Mouse (Mus musculus) lung, embryonic 15.5 days (tissue): ENCODE measurements around the gene Ercc1. TPM values are rescaled to one million over a fixed set of nuclear protein-coding genes. Genes with fewer than 3 reads are reported as not detected.

Experiments used
- ATAC-seq: fragments of 200-750 bp; cut with Nextera tagmentation; 2 replicates; pipeline ENCODE4 v1.8.0; 2017; ENCODE audit warnings: moderate number of reproducible peaks, borderline replicate concordance; ENCODE audit not compliant: low FRiP score, low TSS enrichment; ENCODE audit errors: extremely low read depth
- H3K27ac ChIP-seq: fragments of 300-500 bp; sonication (generic); 2 replicates; pipeline ENCODE4 v1.5.1; 2015; ENCODE audit warnings: moderate library complexity, mild to moderate bottlenecking, inconsistent platforms
- H3K27me3 ChIP-seq: fragments of 300-500 bp; sonication (generic); 2 replicates; pipeline ENCODE4 v1.6.1; 2015; ENCODE audit warnings: inconsistent platforms
- H3K36me3 ChIP-seq: fragments of 300-500 bp; sonication (generic); 2 replicates; pipeline ENCODE4 v1.6.1; 2015; ENCODE audit warnings: inconsistent platforms
- H3K4me1 ChIP-seq: fragments of 300-500 bp; sonication (generic); 2 replicates; pipeline ENCODE4 v1.6.1; 2015; ENCODE audit warnings: inconsistent platforms
- H3K4me2 ChIP-seq: fragments of 300-500 bp; sonication (generic); 2 replicates; pipeline ENCODE4 v1.6.1; 2015; ENCODE audit warnings: inconsistent platforms, mild to moderate bottlenecking, moderate library complexity
- H3K4me3 ChIP-seq: fragments of 300-500 bp; sonication (generic); 2 replicates; pipeline ENCODE4 v1.5.1; 2015; ENCODE audit warnings: mild to moderate bottlenecking, inconsistent platforms
- H3K9ac ChIP-seq: fragments of 300-500 bp; sonication (generic); 2 replicates; pipeline ENCODE4 v1.6.1; 2015; ENCODE audit warnings: inconsistent platforms
- H3K9me3 ChIP-seq: fragments of 300-500 bp; sonication (generic); 2 replicates; pipeline ENCODE4 v1.6.1; 2016; ENCODE audit warnings: inconsistent platforms
- WGBS: fragments of 180-500 bp; shearing (Covaris S2); methylation state at CpG from one replicate; pipeline ENCODE4 v1.1.7; 2015; 5-methylcytosine and 5-hydroxymethylcytosine counted together
- polyA plus RNA-seq: library from polyadenylated mRNA; unstranded; fragments of >200 nt; fragmentation: Nextera tagmentation; extraction: Ambion mirVana; gene quantifications from 2 replicates; pipeline ENCODE4 v1.2.1, GENCODE M21; 2015

Ercc1 gene
- 86.4 and 88.6 TPM in 2 replicates for polyA plus RNA-seq

- H3K27me3 ChIP-seq = peaks cover 17% of the 10 kb centered on the region
- peak within 1 kb of the TSS; percentile 62 for H3K4me3 ChIP-seq
- H3K36me3 ChIP-seq = peaks cover 11% of the 10 kb centered on the region
- 21% methylated on average over 12 of the region's 12 CpGs for WGBS
- peaks cover 39% of the 10 kb centered on the region for H3K4me1 ChIP-seq
- no peak for ATAC-seq
- peak within 1 kb of the TSS; percentile 92 for H3K4me2 ChIP-seq
- H3K27ac ChIP-seq = peak within 1 kb of the TSS; percentile 83
- peak within 1 kb of the TSS; percentile 57 for H3K9ac ChIP-seq
- H3K9me3 ChIP-seq = no peaks in the 10 kb centered on the region
These were observed at the start of gene Ercc1 for GRCm38 (mm10) chr7:19344237-19344847. TSS of gene Ercc1 (plus strand) at chr7:19344778.

GRCm38 (mm10) chr7:19295503-19296185 lies 48.9 kb upstream of the Ercc1 start:
- Histone ChIP-seq H3K27me3 (no peaks in the 10 kb centered on the region), H3K4me3 (peak overlapping the region; percentile 44), H3K27ac (no peak overlapping the region), H3K9me3 (no peaks in the 10 kb centered on the region), H3K36me3 (no peaks in the 10 kb centered on the region), H3K4me2 (peak overlapping the region; percentile 80), H3K9ac (peak overlapping the region; percentile 47), H3K4me1 (peaks cover 15% of the 10 kb centered on the region)
- peak; percentile 81 for ATAC-seq
- 13% methylated on average over 20 of the region's 22 CpGs for WGBS

GRCm38 (mm10) chr7:19297034-19297433 lies 47.5 kb upstream of the Ercc1 start:
- Histone ChIP-seq H3K27me3 (peaks cover 7% of the 10 kb centered on the region), H3K4me2 (no peak overlapping the region), H3K4me3 (no peak overlapping the region), H3K9me3 (no peaks in the 10 kb centered on the region), H3K4me1 (peaks cover 14% of the 10 kb centered on the region), H3K36me3 (no peaks in the 10 kb centered on the region), H3K27ac (no peak overlapping the region), H3K9ac (no peak overlapping the region)
- no peak for ATAC-seq
- WGBS = 84% methylated on average over 6 of the region's 6 CpGs

- Histone ChIP-seq H3K4me2 (no peak overlapping the region), H3K9me3 (no peaks in the 10 kb centered on the region), H3K4me1 (peaks cover 16% of the 10 kb centered on the region), H3K36me3 (no peaks in the 10 kb centered on the region), H3K27ac (no peak overlapping the region), H3K9ac (no peak overlapping the region), H3K27me3 (peaks cover 14% of the 10 kb centered on the region), H3K4me3 (no peak overlapping the region)
- 83% methylated on average over 5 of the region's 5 CpGs for WGBS
- no peak for ATAC-seq
These were observed 46.8 kb upstream of the Ercc1 start for GRCm38 (mm10) chr7:19297794-19298193.

GRCm38 (mm10) chr7:19299194-19299593 lies 45.4 kb upstream of the Ercc1 start:
- Histone ChIP-seq H3K36me3 (no peaks in the 10 kb centered on the region), H3K4me3 (no peak overlapping the region), H3K27ac (no peak overlapping the region), H3K27me3 (peaks cover 28% of the 10 kb centered on the region), H3K9ac (no peak overlapping the region), H3K9me3 (no peaks in the 10 kb centered on the region), H3K4me1 (peaks cover 24% of the 10 kb centered on the region), H3K4me2 (no peak overlapping the region)
- ATAC-seq = no peak
- WGBS = 12% methylated on average over 3 of the region's 3 CpGs

- ATAC-seq = peak; percentile 82
- peaks cover 44% of the 10 kb centered on the region for H3K27me3 ChIP-seq
- under 1% methylated on average over 29 of the region's 29 CpGs for WGBS
- H3K9me3 ChIP-seq = no peaks in the 10 kb centered on the region
- peak overlapping the region; percentile 16; the same call in 1 of the 2 replicates for H3K9ac ChIP-seq
- peak overlapping the region; percentile 49 for H3K4me3 ChIP-seq
- peak overlapping the region; percentile 54 for H3K4me2 ChIP-seq
- peaks cover 28% of the 10 kb centered on the region for H3K4me1 ChIP-seq
- no peaks in the 10 kb centered on the region for H3K36me3 ChIP-seq
- no peak overlapping the region for H3K27ac ChIP-seq
These were observed 43.8 kb upstream of the Ercc1 start for GRCm38 (mm10) chr7:19300501-19301421.

- Histone ChIP-seq H3K27ac (no peak overlapping the region), H3K4me2 (peak overlapping the region; percentile 54), H3K4me1 (peaks cover 28% of the 10 kb centered on the region), H3K4me3 (peak overlapping the region; percentile 22), H3K9ac (peak overlapping the region; percentile 23), H3K9me3 (no peaks in the 10 kb centered on the region), H3K36me3 (no peaks in the 10 kb centered on the region), H3K27me3 (peaks cover 53% of the 10 kb centered on the region)
- 6% methylated on average over 16 of the region's 16 CpGs for WGBS
- ATAC-seq = no peak
These were observed 42.9 kb upstream of the Ercc1 start for GRCm38 (mm10) chr7:19301461-19302263.

GRCm38 (mm10) chr7:19302264-19303045 lies 42.1 kb upstream of the Ercc1 start:
- peaks cover 28% of the 10 kb centered on the region for H3K4me1 ChIP-seq
- peaks cover 61% of the 10 kb centered on the region for H3K27me3 ChIP-seq
- H3K4me3 ChIP-seq = peak overlapping the region; percentile 22; the same call in 1 of the 2 replicates
- H3K9ac ChIP-seq = no peak overlapping the region
- no peak for ATAC-seq
- no peaks in the 10 kb centered on the region for H3K9me3 ChIP-seq
- no peaks in the 10 kb centered on the region for H3K36me3 ChIP-seq
- peak overlapping the region; percentile 54; the same call in 1 of the 2 replicates for H3K4me2 ChIP-seq
- 46% methylated on average over 13 of the region's 13 CpGs for WGBS
- no peak overlapping the region for H3K27ac ChIP-seq

- Histone ChIP-seq H3K27ac (no peak overlapping the region), H3K9ac (no peak overlapping the region), H3K36me3 (no peaks in the 10 kb centered on the region), H3K9me3 (no peaks in the 10 kb centered on the region), H3K4me3 (no peak overlapping the region), H3K4me1 (peaks cover 31% of the 10 kb centered on the region), H3K27me3 (peaks cover 63% of the 10 kb centered on the region), H3K4me2 (no peak overlapping the region)
- 74% methylated on average over 12 of the region's 12 CpGs for WGBS
- ATAC-seq = no peak
These were observed 41.6 kb upstream of the Ercc1 start for GRCm38 (mm10) chr7:19303046-19303305.

- WGBS = under 1% methylated on average over 16 of the region's 16 CpGs
- Histone ChIP-seq H3K27me3 (peaks cover 63% of the 10 kb centered on the region), H3K27ac (no peak overlapping the region), H3K4me3 (peak overlapping the region; percentile 33), H3K9ac (no peak overlapping the region), H3K36me3 (no peaks in the 10 kb centered on the region), H3K9me3 (no peaks in the 10 kb centered on the region), H3K4me1 (peaks cover 31% of the 10 kb centered on the region), H3K4me2 (peak overlapping the region; percentile 54)
- no peak for ATAC-seq
These were observed 40.8 kb upstream of the Ercc1 start for GRCm38 (mm10) chr7:19303770-19304169.
